Mouse (Mus musculus) brown adipose tissue, adult 24 weeks (tissue): Measurements from ENCODE around the gene Ube2j1. TPM values are rescaled to one million over a fixed set of nuclear protein-coding genes. Genes with fewer than 3 reads are reported as not detected.

Source experiments
- H3K27ac ChIP-seq: fragments of 200-500 bp; replicated peaks from 2 replicates; pipeline ENCODE4 v1.5.1; 2012; ENCODE audit warnings: low read depth, mild to moderate bottlenecking, low read length
- H3K4me1 ChIP-seq: fragments of 200-500 bp; 2 replicates; pipeline ENCODE4 v1.6.1; 2012; ENCODE audit warnings: low read length, mixed read lengths; ENCODE audit not compliant: control insufficient read depth, insufficient read depth, insufficient read length
- H3K4me3 ChIP-seq: fragments of 200-500 bp; 2 replicates; pipeline ENCODE4 v1.5.1; 2012; ENCODE audit warnings: low read depth, mild to moderate bottlenecking, low read length, moderate library complexity; ENCODE audit not compliant: insufficient read depth
- polyA plus RNA-seq: library from polyadenylated mRNA; stranded (reverse); fragments of >200 nt; gene quantifications from 2 replicates; pipeline ENCODE4 v1.2.4, GENCODE M21; 2012; ENCODE audit not compliant: missing spikeins, insufficient read depth, insufficient read length

Ube2j1 gene
- polyA plus RNA-seq, 1 experiment: 38.1 TPM

GRCm38 (mm10) chr4:33052055-33052454 is 20.8 kb downstream of the Ube2j1 start:
- H3K4me1 ChIP-seq: 0 out of 2 replicates have a peak, but pooled peaks cover under 1% of the 10 kb centered on the region
- H3K4me3 ChIP-seq: no peak overlapping the region
- no peak overlapping the region for H3K27ac ChIP-seq

- Histone ChIP-seq H3K4me3 (no peak overlapping the region), H3K4me1 (0 out of 2 replicates have a peak, but pooled peaks cover 2% of the 10 kb centered on the region), H3K27ac (no peak overlapping the region)
Observed at GRCm38 (mm10) chr4:33052650-33053049, 21.4 kb downstream of the Ube2j1 start.

- Histone ChIP-seq H3K4me3 (no peak overlapping the region), H3K4me1 (0 out of 2 replicates have a peak, but pooled peaks cover 2% of the 10 kb centered on the region), H3K27ac (no peak overlapping the region)
Observed at GRCm38 (mm10) chr4:33054426-33054825, 23.2 kb downstream of the Ube2j1 start.

GRCm38 (mm10) chr4:33056317-33056716 is 25.1 kb downstream of the Ube2j1 start:
- no peak overlapping the region for H3K4me3 ChIP-seq
- H3K4me1 ChIP-seq: 0 out of 2 replicates have a peak, but pooled peaks cover 2% of the 10 kb centered on the region
- H3K27ac ChIP-seq: no peak overlapping the region

GRCm38 (mm10) chr4:33057890-33058687 is 26.9 kb downstream of the Ube2j1 start:
- no peak overlapping the region for H3K4me3 ChIP-seq
- H3K27ac ChIP-seq: peak overlapping the region; percentile 59
- H3K4me1 ChIP-seq: peaks cover 4% of the 10 kb centered on the region

GRCm38 (mm10) chr4:33061158-33061557 is 29.9 kb downstream of the Ube2j1 start:
- Histone ChIP-seq H3K27ac (no peak overlapping the region), H3K4me3 (no peak overlapping the region), H3K4me1 (peaks cover 4% of the 10 kb centered on the region)

- H3K27ac ChIP-seq: no peak within 1 kb of the TSS
- H3K4me3 ChIP-seq: no peak within 1 kb of the TSS
- H3K4me1 ChIP-seq: peaks cover 2% of the 10 kb centered on the region
Observed at GRCm38 (mm10) chr4:33062981-33063380, 31.8 kb downstream of the Ube2j1 start, which contains the start of gene Gabrr2. Gene Gabrr2, plus strand, starts transcription at chr4:33062999.

GRCm38 (mm10) chr4:33064986-33065385 is 33.8 kb downstream of the Ube2j1 start:
- H3K4me1 ChIP-seq: peaks cover 2% of the 10 kb centered on the region
- no peak overlapping the region for H3K4me3 ChIP-seq
- no peak overlapping the region for H3K27ac ChIP-seq

- Histone ChIP-seq H3K27ac (no peak overlapping the region), H3K4me1 (peaks cover 2% of the 10 kb centered on the region), H3K4me3 (no peak overlapping the region; the same call in 1 of the 2 replicates)
Observed at GRCm38 (mm10) chr4:33066223-33066960, 35.2 kb downstream of the Ube2j1 start.

- Histone ChIP-seq H3K4me1 (peaks cover 2% of the 10 kb centered on the region), H3K4me3 (no peak overlapping the region), H3K27ac (no peak overlapping the region)
Observed at GRCm38 (mm10) chr4:33067331-33067730, 36.1 kb downstream of the Ube2j1 start.

- H3K27ac ChIP-seq: no peak overlapping the region
- no peak overlapping the region for H3K4me3 ChIP-seq
- peaks cover 1% of the 10 kb centered on the region for H3K4me1 ChIP-seq
Observed at GRCm38 (mm10) chr4:33067826-33068225, 36.6 kb downstream of the Ube2j1 start.

- Histone ChIP-seq H3K4me3 (no peak overlapping the region), H3K27ac (no peak overlapping the region), H3K4me1 (no peaks in the 10 kb centered on the region)
Observed at GRCm38 (mm10) chr4:33068894-33069293, 37.7 kb downstream of the Ube2j1 start.

GRCm38 (mm10) chr4:33070326-33070725 is 39.1 kb downstream of the Ube2j1 start:
- H3K4me1 ChIP-seq: no peaks in the 10 kb centered on the region

GRCm38 (mm10) chr4:33071337-33071736 is 40.1 kb downstream of the Ube2j1 start:
- H3K4me1 ChIP-seq: no peaks in the 10 kb centered on the region
- no peak overlapping the region for H3K4me3 ChIP-seq
- no peak overlapping the region for H3K27ac ChIP-seq

More at GRCm38 (mm10) chr4:33070326-33070725, 39.1 kb downstream of the Ube2j1 start:
- H3K27ac ChIP-seq: no peak overlapping the region
- H3K4me3 ChIP-seq: no peak overlapping the region

GRCm38 (mm10) chr4:33072526-33073161 is 41.4 kb downstream of the Ube2j1 start:
- Histone ChIP-seq H3K27ac (no peak overlapping the region), H3K4me3 (no peak overlapping the region), H3K4me1 (no peaks in the 10 kb centered on the region)
